In the genomic region with DNA sequence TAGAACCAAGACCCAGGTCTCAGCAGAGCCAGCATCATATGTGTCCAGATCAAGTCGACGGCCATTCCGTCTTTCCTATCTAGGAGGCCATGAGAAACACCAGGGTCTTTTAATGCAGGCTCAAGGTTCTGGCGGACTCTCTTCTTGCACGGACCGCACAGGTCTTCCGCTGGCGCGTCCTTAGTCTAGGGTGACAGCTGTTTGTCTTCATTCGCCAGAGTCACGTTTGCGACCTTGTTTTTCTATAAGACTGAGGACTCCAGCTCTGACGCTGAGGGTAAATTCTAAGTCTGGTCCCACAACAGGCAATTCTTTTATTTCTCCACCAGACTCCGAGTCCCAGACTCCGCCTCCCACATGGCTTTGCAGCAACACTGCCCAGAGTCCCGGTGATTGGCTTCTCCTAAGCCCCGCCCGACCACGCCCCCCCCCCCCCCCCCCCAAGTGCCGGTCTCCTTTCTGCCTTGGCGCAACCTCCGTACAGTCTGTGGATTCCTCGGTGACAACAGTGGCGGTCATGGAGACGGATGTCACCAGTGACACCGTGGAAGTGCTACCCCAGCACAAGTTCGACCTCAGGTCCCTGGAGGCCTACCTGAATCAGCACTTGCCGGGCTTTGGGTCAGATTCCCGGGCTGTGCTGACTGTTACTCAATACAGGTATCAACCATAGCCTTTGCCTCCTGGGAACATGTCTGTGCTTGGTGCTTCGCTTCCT, we compare ENCODE assay signal across 8 mouse cellular contexts. TPM values are rescaled to one million over a fixed set of nuclear protein-coding genes. Genes with fewer than 3 reads are reported as not detected.
DNase-seq lines count a peak whose midpoint lies in the region; ATAC-seq and TF ChIP-seq lines count a peak whose summit lies in the region.

Acad11 (plus strand) TSS at position 134 of the 718 bp plus-strand sequence.

- peaks cover 17% of the 10 kb centered on the region for H3K36me3 ChIP-seq in heart, embryonic 10.5 days
- H3K36me3 ChIP-seq in kidney, embryonic 15.5 days: peaks cover 23% of the 10 kb centered on the region

- ATAC-seq in kidney, embryonic 15.5 days (replicated peaks; ENCODE audit: low FRiP score): peak; percentile 97
- ATAC-seq in monocyte, adult 5-6 weeks (replicated peaks; ENCODE audit: insufficient number of reproducible peaks, low FRiP score, low TSS enrichment, poor library complexity, severe bottlenecking): peak; percentile 81

- peak within 1 kb of the TSS; percentile 95 for H3K4me3 ChIP-seq in bone marrow macrophage, adult 2 months (ENCODE audit: insufficient read depth, low read length)
- H3K4me3 ChIP-seq in embryonic fibroblast, embryonic 13.5 days (ENCODE audit: insufficient read depth, low read length): peak within 1 kb of the TSS; percentile 97
- peak within 1 kb of the TSS; percentile 97 for H3K4me3 ChIP-seq in heart, embryonic 10.5 days
- peak within 1 kb of the TSS; percentile 100 for H3K4me3 ChIP-seq in kidney, embryonic 15.5 days (replicated peaks)

- no peaks in the 10 kb centered on the region for H3K9me3 ChIP-seq in heart, embryonic 10.5 days
- H3K9me3 ChIP-seq in kidney, embryonic 15.5 days (replicated peaks): no peaks in the 10 kb centered on the region

- H3K4me2 ChIP-seq in kidney, embryonic 15.5 days: peak within 1 kb of the TSS; percentile 69

- H3K27ac ChIP-seq in bone marrow macrophage, adult 2 months (ENCODE audit: insufficient read depth, low read depth, low read length): peak within 1 kb of the TSS; percentile 44; the same call in 1 of the 2 replicates
- H3K27ac ChIP-seq in embryonic fibroblast, embryonic 13.5 days (ENCODE audit: insufficient read depth, low read length): no peak within 1 kb of the TSS
- peak within 1 kb of the TSS; percentile 92 for H3K27ac ChIP-seq in heart, embryonic 10.5 days
- H3K27ac ChIP-seq in kidney, embryonic 15.5 days: peak within 1 kb of the TSS; percentile 86

- no peak for TF ChIP-seq POLR2A in bone marrow macrophage, adult 2 months (IDR thresholded peaks at IDR 0.05; ENCODE audit: borderline replicate concordance, low read depth, low read length)
- peak; percentile 91 for TF ChIP-seq POLR2A in embryonic fibroblast, embryonic 13.5 days (IDR thresholded peaks at IDR 0.05; ENCODE audit: low read depth, low read length)

- no peak for TF ChIP-seq CTCF in bone marrow macrophage, adult 2 months (IDR thresholded peaks at IDR 0.05; ENCODE audit: low read depth, low read length)
- TF ChIP-seq CTCF in embryonic fibroblast, embryonic 13.5 days (IDR thresholded peaks at IDR 0.05; ENCODE audit: borderline replicate concordance, insufficient read depth, low read length): no peak

- peaks cover 4% of the 10 kb centered on the region for H3K4me1 ChIP-seq in bone marrow macrophage, adult 2 months (ENCODE audit: control insufficient read depth, insufficient read depth, low read length)
- H3K4me1 ChIP-seq in embryonic fibroblast, embryonic 13.5 days (ENCODE audit: control insufficient read depth, insufficient read depth, low read length): peaks cover 3% of the 10 kb centered on the region; the same call in 1 of the 2 replicates
- H3K4me1 ChIP-seq in heart, embryonic 10.5 days: peaks cover 17% of the 10 kb centered on the region
- H3K4me1 ChIP-seq in kidney, embryonic 15.5 days: peaks cover 20% of the 10 kb centered on the region

- no peaks in the 10 kb centered on the region for H3K27me3 ChIP-seq in heart, embryonic 10.5 days (ENCODE audit: insufficient read depth, poor library complexity, severe bottlenecking)
- H3K27me3 ChIP-seq in kidney, embryonic 15.5 days: no peaks in the 10 kb centered on the region

- peak within 1 kb of the TSS; percentile 89 for H3K9ac ChIP-seq in kidney, embryonic 15.5 days

- DNase-seq in A20 (ENCODE audit: low read depth, low spot score): peak; percentile 97
- peak; percentile 94 for DNase-seq in heart, embryonic 10.5 days (ENCODE audit: low spot score)
- DNase-seq in liver: peak; percentile 86
- peak; percentile 79 to 87 for DNase-seq in spleen, postnatal 4 days (ENCODE audit: low spot score in 2 of 2)

- under 1% methylated on average over 29 of the region's 30 CpGs for WGBS in heart, embryonic 10.5 days
- WGBS in kidney, embryonic 15.5 days: under 1% methylated on average over 28 of the region's 30 CpGs

RNA-seq across cellular contexts. Expression of gene Acad11, which starts in this region (rescaled TPM):
- polyA plus RNA-seq in bone marrow macrophage, adult 2 months (2012; ENCODE audit: insufficient read depth, insufficient read length, missing spikeins): 11.1 and 15.5 TPM in 2 replicates
- polyA plus RNA-seq in embryonic fibroblast, embryonic 13.5 days (2011; ENCODE audit: insufficient read length, low read depth, missing spikeins): 14.0 and 14.5 TPM in 2 replicates
- 9.1 and 10.1 TPM in 2 replicates for polyA plus RNA-seq in heart, embryonic 10.5 days (2016; fragmentation: Nextera tagmentation; extraction: Ambion mirVana)
- polyA plus RNA-seq in kidney, embryonic 15.5 days (2015; fragmentation: Nextera tagmentation; extraction: Ambion mirVana): 11.8 and 12.6 TPM in 2 replicates
- 5.3 to 12.4 TPM (median 6.5 TPM) in 3 replicates for total RNA-seq in monocyte, adult 5-6 weeks (2017)
